Mouse (Mus musculus) lung, postnatal 0 days (tissue): Measurements from ENCODE around the gene Gmcl1.

ENCODE experiments used
- CTCF ChIP-seq: IDR thresholded peaks from 2 replicates; pipeline ENCODE4 v1.5.1; 2016; ENCODE audit warnings: antibody characterized with exemption, mild to moderate bottlenecking
- EP300 ChIP-seq: IDR thresholded peaks from 2 replicates; pipeline ENCODE4 v1.6.1; 2016; ENCODE audit warnings: antibody characterized with exemption, mild to moderate bottlenecking, control low read depth

DNA sequence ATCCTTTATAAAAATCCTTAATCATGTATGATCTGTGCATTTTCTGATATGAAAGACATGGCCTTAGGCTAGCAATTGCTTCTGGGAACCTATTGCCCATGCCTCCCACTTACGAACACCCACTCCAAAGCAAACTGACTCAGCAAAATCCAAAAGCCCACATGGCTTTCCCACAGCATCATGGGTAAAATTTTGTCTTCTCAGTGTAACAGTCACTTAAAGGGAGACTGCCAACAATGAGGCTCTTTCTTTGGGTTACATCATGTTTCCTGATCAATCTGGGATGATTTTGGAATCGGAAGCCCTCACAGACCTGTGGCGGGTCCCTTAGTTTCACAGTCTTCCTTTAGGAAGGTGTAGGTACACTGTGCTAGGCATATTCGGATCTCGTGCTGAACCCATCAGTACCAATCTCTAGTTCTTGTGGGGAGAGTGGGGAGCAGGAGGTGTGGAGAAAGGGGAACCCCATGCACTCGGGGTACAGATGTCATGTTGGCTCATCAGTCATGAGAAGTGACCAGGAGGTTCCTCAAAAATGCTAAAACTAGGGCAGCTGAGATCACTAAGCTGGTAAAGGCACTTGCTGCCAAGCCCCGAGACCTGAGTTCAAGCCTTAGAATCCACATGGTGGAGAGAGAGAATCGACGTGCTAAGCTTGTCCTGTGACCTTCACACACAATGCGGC, 45.9 kb upstream of the Gmcl1 start:
- TF ChIP-seq CTCF (no peak), EP300 (no peak)
